In the genomic region with DNA sequence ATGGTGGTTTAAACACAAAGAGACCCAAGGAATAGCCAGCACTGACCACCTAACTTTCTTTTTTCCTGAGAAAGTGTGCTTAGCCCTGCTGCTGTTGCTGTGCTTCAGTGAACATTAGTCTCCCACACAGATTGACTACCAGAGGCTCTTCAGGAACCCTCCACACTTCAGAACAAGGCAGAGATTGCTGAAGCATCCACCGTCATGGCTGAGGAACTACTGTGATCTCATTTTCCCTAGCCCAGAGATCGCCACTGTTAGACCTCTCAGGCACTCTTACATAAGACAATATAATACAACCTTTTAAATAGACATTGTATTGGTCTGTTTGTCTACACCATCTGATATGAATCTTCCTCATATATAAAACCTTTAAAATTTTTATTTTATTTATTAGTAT, we compare ENCODE assay signal across 21 mouse cellular contexts.
DNase-seq lines count a peak whose midpoint lies in the region; ATAC-seq and TF ChIP-seq lines count a peak whose summit lies in the region.
"Had no signal": no experiment of that assay in that cellular context is flagged by ENCODE, and none has a peak within 500 bp of the region (broad histone marks: within the 10 kb centered on the region; RNA-seq: fewer than 3 reads in every experiment).

No protein-coding gene starts in this region.

- peak overlapping the region; percentile 68 for H3K27ac ChIP-seq in kidney, embryonic 15.5 days
- H3K27ac ChIP-seq in kidney, postnatal 0 days = no peak overlapping the region
- H3K27ac ChIP-seq: embryonic facial prominence, embryonic 13.5 days; embryonic facial prominence, embryonic 15.5 days; forebrain, embryonic 10.5 days; forebrain, embryonic 12.5 days had no signal

- H3K36me3 ChIP-seq in kidney, embryonic 15.5 days = no peaks in the 10 kb centered on the region
- H3K36me3 ChIP-seq in kidney, postnatal 0 days (ENCODE audit: insufficient read depth, low read length) = no peaks in the 10 kb centered on the region
- H3K36me3 ChIP-seq: embryonic facial prominence, embryonic 13.5 days; embryonic facial prominence, embryonic 15.5 days; forebrain, embryonic 10.5 days; forebrain, embryonic 12.5 days had no signal

- H3K4me3 ChIP-seq in kidney, embryonic 15.5 days (replicated peaks) = no peak overlapping the region
- H3K4me3 ChIP-seq in kidney, postnatal 0 days (replicated peaks; ENCODE audit: low read depth, low read length) = no peak overlapping the region
- H3K4me3 ChIP-seq: embryonic facial prominence, embryonic 13.5 days; embryonic facial prominence, embryonic 15.5 days; erythroblast, embryonic 14.5 days; forebrain, embryonic 10.5 days; forebrain, embryonic 12.5 days had no signal

- ATAC-seq in kidney, embryonic 15.5 days (replicated peaks; ENCODE audit: low FRiP score) = peak; percentile 67
- no peak for ATAC-seq in kidney, postnatal 0 days (replicated peaks; ENCODE audit: low FRiP score, low read depth)
- ATAC-seq: forebrain, embryonic 14.5 days; forebrain, embryonic 16.5 days had no signal

- WGBS in kidney, embryonic 15.5 days = 60% methylated on average over 2 of the region's 2 CpGs
- 43% methylated on average over 2 of the region's 2 CpGs for WGBS in kidney, postnatal 0 days

- no peak for DNase-seq in kidney, postnatal 25 days
- peak; percentile 46 for DNase-seq in kidney, postnatal 0 days (ENCODE audit: low spot score)
- no peak for DNase-seq in kidney, adult 8-10 months
- DNase-seq: adrenal gland, adult 2 months; adrenal gland, postnatal 10 days; adrenal gland, postnatal 25 days; cerebellum, adult 11 months; cerebellum, adult 18-20 months; cerebellum, adult 8-10 months; cerebellum, adult 9-11 months; cerebellum, postnatal 14 days; cerebellum, postnatal 36 days; embryo, embryonic 11 days had no signal

- H3K27me3 ChIP-seq in kidney, embryonic 15.5 days = no peaks in the 10 kb centered on the region
- H3K27me3 ChIP-seq in kidney, postnatal 0 days (ENCODE audit: insufficient read depth, low read length) = no peaks in the 10 kb centered on the region
- H3K27me3 ChIP-seq: embryonic facial prominence, embryonic 13.5 days; embryonic facial prominence, embryonic 15.5 days; forebrain, embryonic 12.5 days had no signal

- TF ChIP-seq CTCF in kidney, postnatal 0 days (IDR thresholded peaks at IDR 0.05; ENCODE audit: low read depth) = no peak

- no peak overlapping the region for H3K4me2 ChIP-seq in kidney, embryonic 15.5 days
- H3K4me2 ChIP-seq in kidney, postnatal 0 days (ENCODE audit: low read length) = no peak overlapping the region
- H3K4me2 ChIP-seq: embryonic facial prominence, embryonic 13.5 days; embryonic facial prominence, embryonic 15.5 days; forebrain, embryonic 12.5 days had no signal

- H3K9ac ChIP-seq in kidney, embryonic 15.5 days = no peak overlapping the region
- H3K9ac ChIP-seq in kidney, postnatal 0 days (ENCODE audit: low read depth, low read length) = no peak overlapping the region
- H3K9ac ChIP-seq: embryonic facial prominence, embryonic 13.5 days; embryonic facial prominence, embryonic 15.5 days; forebrain, embryonic 12.5 days had no signal

- H3K9me3 ChIP-seq in kidney, embryonic 15.5 days (replicated peaks) = no peaks in the 10 kb centered on the region
- no peaks in the 10 kb centered on the region for H3K9me3 ChIP-seq in kidney, postnatal 0 days (replicated peaks; ENCODE audit: low read length)
- H3K9me3 ChIP-seq: embryonic facial prominence, embryonic 13.5 days; embryonic facial prominence, embryonic 15.5 days; forebrain, embryonic 10.5 days; forebrain, embryonic 12.5 days had no signal

- peaks cover 15% of the 10 kb centered on the region for H3K4me1 ChIP-seq in kidney, embryonic 15.5 days
- no peaks in the 10 kb centered on the region for H3K4me1 ChIP-seq in kidney, postnatal 0 days (replicated peaks; ENCODE audit: insufficient read depth, low read length)
- H3K4me1 ChIP-seq: embryonic facial prominence, embryonic 13.5 days; forebrain, embryonic 10.5 days; forebrain, embryonic 12.5 days had no signal
